Mouse (Mus musculus): ENCODE measurements around the gene Pik3c2b. TPM values are rescaled to one million over a fixed set of nuclear protein-coding genes. Genes with fewer than 3 reads are reported as not detected.

The Pik3c2b gene
- polyA plus RNA-seq, 1 experiment, result 0.07 TPM

GRCm38 (mm10) chr1:133116108-133116507 lies 70.6 kb downstream of the Pik3c2b start:
- H3K27ac ChIP-seq (ENCODE audit: insufficient read depth, low read depth, low read length), result no peak overlapping the region
- no peak overlapping the region for H3K4me3 ChIP-seq (ENCODE audit: insufficient read depth, low read length)
- H3K4me1 ChIP-seq (ENCODE audit: control insufficient read depth, insufficient read depth, low read length), result peaks cover 9% of the 10 kb centered on the region
- TF ChIP-seq POLR2A (IDR thresholded peaks at IDR 0.05; ENCODE audit: borderline replicate concordance, low read depth, low read length) (no peak), CTCF (IDR thresholded peaks at IDR 0.05; ENCODE audit: low read depth, low read length) (no peak)

GRCm38 (mm10) chr1:133118127-133118526 lies 72.7 kb downstream of the Pik3c2b start:
- TF ChIP-seq CTCF (IDR thresholded peaks at IDR 0.05; ENCODE audit: low read depth, low read length), result no peak
- no peak for TF ChIP-seq POLR2A (IDR thresholded peaks at IDR 0.05; ENCODE audit: borderline replicate concordance, low read depth, low read length)
- no peak overlapping the region for H3K4me3 ChIP-seq (ENCODE audit: insufficient read depth, low read length)
- no peak overlapping the region for H3K27ac ChIP-seq (ENCODE audit: insufficient read depth, low read depth, low read length)
- H3K4me1 ChIP-seq (ENCODE audit: control insufficient read depth, insufficient read depth, low read length), result peaks cover 9% of the 10 kb centered on the region

- TF ChIP-seq POLR2A (IDR thresholded peaks at IDR 0.05; ENCODE audit: borderline replicate concordance, low read depth, low read length), result no peak
- TF ChIP-seq CTCF (IDR thresholded peaks at IDR 0.05; ENCODE audit: low read depth, low read length), result no peak
- H3K27ac ChIP-seq (ENCODE audit: insufficient read depth, low read depth, low read length), result no peak overlapping the region
- H3K4me3 ChIP-seq (ENCODE audit: insufficient read depth, low read length), result no peak overlapping the region
- H3K4me1 ChIP-seq (ENCODE audit: control insufficient read depth, insufficient read depth, low read length), result peaks cover 9% of the 10 kb centered on the region
Measured at GRCm38 (mm10) chr1:133118844-133119243, 73.4 kb downstream of the Pik3c2b start.

DNA sequence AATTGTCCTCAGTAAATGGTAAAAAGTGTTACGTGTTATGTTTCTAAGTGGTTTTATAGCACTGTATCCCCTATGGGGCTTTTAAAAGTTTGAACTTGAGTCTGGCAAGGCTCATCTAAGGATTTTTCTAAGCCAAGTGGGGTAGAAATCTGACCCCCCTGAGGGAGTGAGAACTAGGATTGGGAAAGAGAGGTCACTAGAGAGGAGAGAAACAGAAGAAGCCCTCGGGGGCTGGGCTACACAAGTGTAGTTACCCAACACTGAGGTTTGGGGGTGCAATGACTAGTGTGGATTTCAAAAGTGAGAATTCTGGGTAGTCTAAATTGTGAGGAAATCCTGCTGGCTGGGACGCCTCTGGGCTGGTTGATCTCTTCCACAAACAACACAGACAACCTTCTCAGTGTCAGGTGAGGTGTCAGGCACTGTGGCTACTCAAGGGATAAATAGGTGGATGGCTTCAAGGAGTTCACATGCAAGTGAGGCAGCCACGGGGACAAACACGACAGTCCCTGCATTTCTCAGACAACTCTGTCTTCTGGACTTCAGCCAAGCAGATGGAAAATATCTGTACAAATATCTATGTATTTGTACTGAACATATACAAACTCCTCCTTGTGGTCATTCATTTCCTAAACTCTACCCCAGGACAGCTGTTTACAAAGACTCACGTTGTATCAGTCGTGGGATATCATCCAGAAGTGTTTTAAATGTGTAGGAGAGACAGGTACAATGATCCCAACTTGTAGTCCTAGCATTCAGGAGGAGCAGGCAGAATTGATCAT lies 74.7 kb downstream of the Pik3c2b start:
- Histone ChIP-seq H3K4me3 (ENCODE audit: insufficient read depth, low read length) (no peak overlapping the region), H3K4me1 (ENCODE audit: control insufficient read depth, insufficient read depth, low read length) (peaks cover 9% of the 10 kb centered on the region), H3K27ac (ENCODE audit: insufficient read depth, low read depth, low read length) (0 out of 2 replicates have a peak overlapping the region, but pooled peaks have one; percentile 7)
- no peak for TF ChIP-seq POLR2A (IDR thresholded peaks at IDR 0.05; ENCODE audit: borderline replicate concordance, low read depth, low read length)
- no peak for TF ChIP-seq CTCF (IDR thresholded peaks at IDR 0.05; ENCODE audit: low read depth, low read length)

DNA sequence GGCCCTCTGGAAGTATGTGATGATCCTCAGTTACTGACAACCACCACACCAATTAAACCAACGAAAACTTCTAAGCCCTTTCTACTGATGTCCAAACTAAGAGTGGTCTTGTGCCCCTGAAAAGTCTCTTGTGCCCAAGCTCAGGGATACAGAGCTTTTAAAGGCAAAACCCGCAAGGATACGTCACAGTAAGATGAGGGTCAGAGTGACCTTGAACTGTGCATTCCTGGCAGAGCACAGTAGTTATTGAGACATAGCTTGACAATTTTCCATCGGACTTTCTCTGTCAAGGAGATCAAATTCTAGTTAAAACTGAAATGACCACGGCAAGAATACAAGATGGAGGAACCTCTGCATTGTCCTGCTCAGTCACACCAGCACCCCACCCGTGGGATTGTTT lies 75.8 kb downstream of the Pik3c2b start:
- Histone ChIP-seq H3K4me1 (ENCODE audit: control insufficient read depth, insufficient read depth, low read length) (peaks cover 9% of the 10 kb centered on the region), H3K4me3 (ENCODE audit: insufficient read depth, low read length) (no peak overlapping the region), H3K27ac (ENCODE audit: insufficient read depth, low read depth, low read length) (no peak overlapping the region)
- TF ChIP-seq CTCF (IDR thresholded peaks at IDR 0.05; ENCODE audit: low read depth, low read length), result no peak
- TF ChIP-seq POLR2A (IDR thresholded peaks at IDR 0.05; ENCODE audit: borderline replicate concordance, low read depth, low read length), result no peak

DNA sequence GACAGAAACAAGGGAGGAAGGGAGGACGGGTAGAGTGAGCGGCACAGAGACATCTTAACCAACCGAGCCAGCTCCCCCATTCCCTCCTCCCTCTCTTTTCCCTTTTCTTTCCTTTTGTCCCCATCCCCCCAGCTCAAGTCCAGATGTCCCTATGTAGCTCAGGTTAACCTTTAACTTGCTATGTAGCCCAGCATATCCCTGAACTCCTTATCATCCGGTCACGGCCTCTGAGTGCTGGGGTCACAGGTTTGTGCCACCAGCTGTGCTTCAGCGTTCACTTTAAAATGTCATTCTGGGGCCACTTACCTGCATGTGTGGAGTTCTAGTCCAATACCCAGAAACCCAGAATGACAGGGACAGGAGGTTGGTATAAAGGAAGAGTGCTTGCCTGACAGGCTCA lies 78.7 kb downstream of the Pik3c2b start:
- Histone ChIP-seq H3K4me3 (ENCODE audit: insufficient read depth, low read length) (no peak overlapping the region), H3K4me1 (ENCODE audit: control insufficient read depth, insufficient read depth, low read length) (peaks cover 10% of the 10 kb centered on the region), H3K27ac (ENCODE audit: insufficient read depth, low read depth, low read length) (no peak overlapping the region)
- TF ChIP-seq POLR2A (IDR thresholded peaks at IDR 0.05; ENCODE audit: borderline replicate concordance, low read depth, low read length) (no peak), CTCF (IDR thresholded peaks at IDR 0.05; ENCODE audit: low read depth, low read length) (no peak)

DNA sequence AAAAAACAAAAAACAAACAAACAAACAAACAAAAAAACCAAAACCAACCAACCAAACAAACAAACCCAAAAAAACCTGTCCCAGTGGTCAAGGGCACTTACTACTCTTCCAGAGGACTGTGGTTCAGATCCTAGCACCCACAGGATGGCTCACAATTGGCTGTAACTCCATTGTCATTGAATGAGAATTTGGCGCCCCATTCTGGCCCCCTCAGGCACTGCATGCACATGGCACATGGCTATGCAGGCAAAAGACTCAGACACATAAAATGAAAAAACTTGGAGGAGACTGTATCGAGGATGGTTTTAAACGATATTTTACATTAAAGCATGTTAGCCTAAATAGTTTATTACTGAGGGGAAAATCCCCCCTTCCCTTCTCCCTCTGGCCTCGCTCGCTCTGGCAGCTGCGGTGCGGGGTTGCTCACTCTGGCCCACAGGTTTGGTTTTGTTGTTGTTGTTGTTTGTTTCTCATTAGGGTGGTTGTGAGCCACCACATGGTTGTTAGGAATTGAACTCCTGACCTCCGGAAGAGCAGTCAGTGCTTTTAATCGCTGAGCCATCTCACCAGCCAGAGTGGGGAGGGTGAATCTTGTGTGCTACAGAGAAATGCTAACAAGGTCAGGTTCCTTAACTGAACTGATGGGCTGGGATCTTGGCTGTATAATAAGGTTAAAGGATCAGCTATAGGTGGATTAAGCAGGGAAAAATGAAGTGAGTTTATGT lies 80.3 kb downstream of the Pik3c2b start:
- TF ChIP-seq POLR2A (IDR thresholded peaks at IDR 0.05; ENCODE audit: borderline replicate concordance, low read depth, low read length) (no peak), CTCF (IDR thresholded peaks at IDR 0.05; ENCODE audit: low read depth, low read length) (no peak)
- H3K4me1 ChIP-seq (ENCODE audit: control insufficient read depth, insufficient read depth, low read length), result peaks cover 11% of the 10 kb centered on the region

GRCm38 (mm10) chr1:133126365-133126740 lies 80.9 kb downstream of the Pik3c2b start:
- Histone ChIP-seq H3K4me3 (ENCODE audit: insufficient read depth, low read length) (no peak overlapping the region), H3K4me1 (ENCODE audit: control insufficient read depth, insufficient read depth, low read length) (peaks cover 11% of the 10 kb centered on the region), H3K27ac (ENCODE audit: insufficient read depth, low read depth, low read length) (no peak overlapping the region)
- no peak for TF ChIP-seq POLR2A (IDR thresholded peaks at IDR 0.05; ENCODE audit: borderline replicate concordance, low read depth, low read length)
- TF ChIP-seq CTCF (IDR thresholded peaks at IDR 0.05; ENCODE audit: low read depth, low read length), result no peak

More for the DNA sequence above, 80.3 kb downstream of the Pik3c2b start:
- no peak overlapping the region for H3K27ac ChIP-seq (ENCODE audit: insufficient read depth, low read depth, low read length)
- H3K4me3 ChIP-seq (ENCODE audit: insufficient read depth, low read length), result no peak overlapping the region

GRCm38 (mm10) chr1:133127328-133127727 lies 81.9 kb downstream of the Pik3c2b start:
- no peak overlapping the region for H3K4me3 ChIP-seq (ENCODE audit: insufficient read depth, low read length)
- no peak for TF ChIP-seq CTCF (IDR thresholded peaks at IDR 0.05; ENCODE audit: low read depth, low read length)
- TF ChIP-seq POLR2A (IDR thresholded peaks at IDR 0.05; ENCODE audit: borderline replicate concordance, low read depth, low read length), result no peak

More at GRCm38 (mm10) chr1:133127328-133127727, 81.9 kb downstream of the Pik3c2b start:
- H3K27ac ChIP-seq (ENCODE audit: insufficient read depth, low read depth, low read length), result no peak overlapping the region
- H3K4me1 ChIP-seq (ENCODE audit: control insufficient read depth, insufficient read depth, low read length), result peaks cover 11% of the 10 kb centered on the region

All from bone marrow macrophage, adult 2 months (primary cell).